Mouse (Mus musculus) heart, postnatal 36 days (tissue): ENCODE results near the gene Mrpl49. TPM values are rescaled to one million over a fixed set of nuclear protein-coding genes. Genes with fewer than 3 reads are reported as not detected.

Source experiments
- DNase-seq, 2 experiments: peaks; one replicate each; pipeline ENCODE4 v3.0.0; 2021 to 2022
- intact Hi-C: fragments of 180-260 bp; cut with DNase I; formaldehyde crosslinking; loops from one replicate; pipeline ENCODE4 v1.15.1; 2025
- total RNA-seq, 2 experiments: library from RNA; stranded (reverse); gene quantifications; 2 replicates each; pipeline ENCODE4 v1.2.3; 2021

Mrpl49 gene
- 10 to 100 TPM; 36.2 to 39.7 TPM for total RNA-seq

DNA sequence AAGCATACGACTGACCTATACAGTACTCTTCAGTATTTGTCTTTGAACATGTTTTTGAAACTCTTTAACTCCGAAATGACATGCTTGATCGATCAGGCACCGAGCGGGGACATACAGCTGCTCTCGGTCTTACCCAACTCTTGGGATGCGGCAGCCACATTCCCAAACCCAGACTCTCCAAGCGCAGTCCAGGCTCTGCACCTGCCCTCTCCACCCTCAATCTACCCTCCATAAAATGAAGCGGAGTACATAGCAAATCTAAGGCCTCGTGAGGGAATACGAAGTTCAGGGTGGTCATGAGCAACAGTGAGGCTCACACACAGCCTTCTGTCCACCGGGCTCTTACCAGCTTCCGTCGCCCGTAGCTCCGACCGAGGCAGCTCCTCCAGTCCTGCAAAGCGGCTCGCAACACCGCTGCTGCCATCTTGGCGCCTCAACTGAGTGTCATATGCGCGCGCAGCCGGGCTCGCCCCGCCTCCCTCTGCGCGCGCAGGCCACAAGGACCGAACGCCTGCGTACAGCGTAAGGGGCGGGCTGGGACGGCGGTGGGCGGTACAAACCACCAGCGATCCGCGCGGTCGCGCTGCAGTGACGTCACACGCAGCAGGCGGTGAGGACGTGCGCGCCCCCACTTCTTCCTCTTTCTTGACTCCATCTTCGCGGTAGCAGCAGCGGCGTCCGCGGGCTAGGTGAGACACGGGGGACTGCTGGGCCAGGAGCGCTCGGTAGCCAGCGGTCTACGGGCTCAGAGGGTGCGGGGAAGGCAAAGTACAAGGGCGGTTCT, at the start of gene Mrpl49, which contains the start of gene Fau:
TSS of gene Mrpl49 (minus strand) at position 473 of the 784 bp plus-strand sequence.
TSS of gene Fau (plus strand) at position 532 of the 784 bp plus-strand sequence.
- peak; percentile 98 to 99 for DNase-seq
- intact Hi-C loops, result loop anchor here (1.0 kb wide), 1 partner anchor 27 kb away; the partner anchor contains the start of genes Cdca5 and Zfpl1

- intact Hi-C loops, result no loop called here
- no peak for DNase-seq
Observed at GRCm38 (mm10) chr19:6105586-6105985, 48.0 kb upstream of the Mrpl49 start, which contains the start of gene Naaladl1. Gene Naaladl1 (plus strand): TSS chr19:6105782.

DNA sequence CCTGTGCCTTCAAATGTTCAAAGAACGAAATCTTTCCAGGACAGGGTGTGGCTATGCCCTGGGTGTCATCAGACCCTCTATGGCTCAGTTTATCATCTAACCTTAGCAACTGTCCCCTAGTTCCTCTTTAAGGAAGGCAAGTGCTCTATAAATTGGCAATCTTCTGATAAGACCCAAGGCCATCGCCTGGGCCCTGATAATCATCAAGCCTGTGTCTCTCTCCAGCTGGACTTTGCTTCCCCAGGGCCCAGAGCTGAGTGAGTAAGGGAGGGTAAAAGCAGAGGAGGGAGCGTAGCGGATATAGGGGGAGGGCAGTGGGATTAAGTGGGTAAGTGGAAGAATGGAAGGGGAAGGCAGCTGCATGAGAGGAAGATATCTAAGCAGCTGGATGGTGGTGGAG, 46.9 kb upstream of the Mrpl49 start:
- DNase-seq, result no peak
- intact Hi-C loops, result no loop called here

GRCm38 (mm10) chr19:6102169-6102853, 44.7 kb upstream of the Mrpl49 start:
- no peak for DNase-seq
- intact Hi-C loops, result no loop called here

DNA sequence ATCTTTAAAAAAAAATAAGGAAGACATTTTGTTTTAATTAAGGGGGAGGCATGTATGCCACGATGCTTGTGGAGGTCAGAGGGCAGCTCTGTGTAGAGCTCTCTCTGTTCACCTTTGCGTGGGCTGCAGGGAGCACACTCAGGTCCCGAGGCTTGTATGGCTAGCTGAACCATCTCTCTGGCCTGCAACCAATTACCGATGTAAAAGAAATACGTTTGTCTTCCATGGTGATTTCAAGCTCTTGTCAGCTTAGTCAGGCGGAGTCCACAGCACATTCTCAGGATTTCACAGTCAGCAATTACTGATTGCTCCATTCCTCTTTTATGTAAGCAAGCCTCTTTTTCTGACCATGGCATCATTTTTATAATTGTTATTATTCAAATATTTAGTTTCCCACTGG, 43.6 kb upstream of the Mrpl49 start:
- DNase-seq, result no peak
- intact Hi-C loops, result no loop called here

DNA sequence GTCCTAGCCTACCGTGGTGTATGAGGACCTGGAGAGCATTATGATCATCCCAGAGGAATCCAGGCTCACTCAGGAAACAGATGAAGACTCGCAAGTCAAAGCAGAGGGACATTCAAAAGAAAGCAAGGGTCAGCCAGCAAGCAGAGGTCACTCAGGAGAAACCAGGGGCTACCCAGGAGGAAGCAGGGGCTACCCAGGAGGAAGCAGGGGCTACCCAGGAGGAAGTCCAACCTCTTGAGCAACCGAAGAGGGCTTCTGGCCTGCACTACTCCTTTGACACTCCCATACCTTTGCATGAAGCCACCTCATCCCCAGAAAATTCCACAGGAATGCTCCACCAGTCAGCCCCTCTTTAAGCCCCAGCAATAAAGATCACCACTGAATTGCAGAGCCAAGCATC, 40.3 kb upstream of the Mrpl49 start:
- intact Hi-C loops, result no loop called here
- no peak for DNase-seq

- intact Hi-C loops, result no loop called here
- no peak for DNase-seq
Observed at GRCm38 (mm10) chr19:6094119-6094518, 36.5 kb upstream of the Mrpl49 start, which contains the start of gene AC131692.1. Gene AC131692.1 (plus strand): TSS chr19:6094419.

DNA sequence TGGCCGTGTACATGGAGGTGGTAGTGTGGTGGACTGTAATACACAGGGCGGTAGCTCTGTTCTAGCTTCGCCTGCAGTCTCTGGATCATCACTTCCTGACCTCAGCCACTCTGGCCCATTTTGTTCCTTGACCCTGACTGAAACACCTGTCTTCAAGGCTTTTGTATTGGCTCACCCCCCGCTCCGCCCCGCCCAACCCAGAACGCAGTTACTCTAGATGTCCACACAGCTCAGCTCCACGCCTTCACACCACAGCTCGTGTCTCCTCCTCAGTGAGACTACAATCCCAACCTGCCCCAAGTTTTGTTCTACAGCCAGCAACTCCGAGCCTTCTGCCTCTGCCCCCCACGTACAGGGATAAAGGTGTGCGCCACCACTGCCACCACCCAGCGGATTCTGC, 31.3 kb upstream of the Mrpl49 start:
- no peak for DNase-seq

GRCm38 (mm10) chr19:6085417-6085879, 27.9 kb upstream of the Mrpl49 start:
- intact Hi-C loops, result no loop called here
- DNase-seq, result no peak

More for the DNA sequence above, 31.3 kb upstream of the Mrpl49 start:
- intact Hi-C loops, result no loop called here

DNA sequence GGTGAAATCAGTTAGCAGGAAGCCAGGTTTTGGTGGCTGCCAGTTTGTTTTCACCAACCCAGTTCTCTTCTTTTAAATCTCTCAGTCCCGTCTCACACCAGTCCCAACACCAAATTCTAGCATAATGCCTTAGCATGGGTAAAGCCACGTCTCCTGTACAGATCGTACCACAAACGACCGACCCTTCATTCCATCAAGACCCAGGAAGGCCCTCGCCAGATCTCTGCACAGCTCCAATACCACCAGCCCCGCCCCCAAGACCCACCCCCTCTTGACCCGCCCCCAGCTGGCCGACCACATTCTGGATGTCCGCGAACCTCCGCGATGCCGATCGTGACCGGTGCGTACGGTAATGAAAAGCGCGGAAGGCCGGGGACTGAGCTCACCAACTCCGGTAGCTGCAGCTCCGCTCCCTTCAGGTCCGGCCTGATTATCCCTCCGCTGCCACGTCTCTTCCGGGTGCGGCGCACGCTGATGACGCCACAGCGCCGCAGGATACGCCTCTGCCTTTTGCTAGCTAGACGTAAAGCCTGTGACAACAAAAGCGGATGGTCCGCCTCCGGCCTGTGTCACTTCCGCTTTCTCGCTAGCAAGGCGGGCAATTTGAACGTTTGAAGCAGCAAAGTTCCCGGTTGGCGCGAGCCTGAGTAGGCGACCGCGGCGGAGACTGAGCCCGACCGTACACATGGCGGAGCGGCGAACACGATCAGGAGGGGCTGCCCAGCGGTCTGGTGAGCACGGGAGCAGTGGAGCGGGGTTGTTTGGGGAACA, 27.1 kb upstream of the Mrpl49 start, which contains the start of the genes Zfpl1 and Cdca5:
TSS of gene Zfpl1 (minus strand) at position 479 of the 771 bp plus-strand sequence.
TSS of gene Cdca5 (plus strand) at position 506 of the 771 bp plus-strand sequence.
- intact Hi-C loops, result loop anchor here (1.0 kb wide), 1 partner anchor 27 kb away; the partner anchor contains the start of genes Fau and Mrpl49
- peak; percentile 95 to 98 for DNase-seq

GRCm38 (mm10) chr19:6082156-6082555, 24.6 kb upstream of the Mrpl49 start, which contains the start of gene Gm28374:
Gene Gm28374 (minus strand): TSS chr19:6082256.
- DNase-seq, result no peak
- intact Hi-C loops, result no loop called here

GRCm38 (mm10) chr19:6079983-6080480, 22.4 kb upstream of the Mrpl49 start, which contains the start of gene Tmem262:
Gene Tmem262 (plus strand): TSS chr19:6080033.
- DNase-seq, result no peak
- intact Hi-C loops, result loop anchor here (5.0 kb wide), 1 partner anchor 252 kb away; the partner anchor contains the start of gene Men1

- intact Hi-C loops, result loop anchor here (5.0 kb wide), 1 partner anchor 256 kb away; the partner anchor contains the start of gene Men1
- DNase-seq, result peak; percentile 86 to 87
Observed at GRCm38 (mm10) chr19:6076564-6077393, 19.2 kb upstream of the Mrpl49 start, which contains the start of gene Vps51. Gene Vps51 (minus strand): TSS chr19:6077231.

DNA sequence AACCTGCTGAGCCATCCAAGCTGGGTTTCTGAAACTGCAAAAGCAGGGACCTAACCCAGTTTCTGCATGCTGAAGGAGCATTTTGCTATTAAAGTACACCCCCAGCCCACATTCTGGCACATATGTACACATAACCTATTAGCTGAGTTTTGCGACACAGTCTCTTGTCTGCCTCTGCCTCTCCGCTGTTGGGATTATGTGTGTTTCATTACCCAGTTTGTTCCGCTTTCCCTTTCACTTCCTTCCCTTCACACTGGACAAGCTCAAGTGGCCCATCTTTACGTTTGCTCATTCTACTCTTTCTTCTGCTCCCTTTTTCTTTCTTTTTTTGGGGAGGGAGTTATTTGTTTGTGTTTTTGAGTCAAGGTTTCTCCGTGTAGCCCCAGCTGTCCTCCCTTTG, 16.3 kb upstream of the Mrpl49 start:
- intact Hi-C loops, result no loop called here

DNA sequence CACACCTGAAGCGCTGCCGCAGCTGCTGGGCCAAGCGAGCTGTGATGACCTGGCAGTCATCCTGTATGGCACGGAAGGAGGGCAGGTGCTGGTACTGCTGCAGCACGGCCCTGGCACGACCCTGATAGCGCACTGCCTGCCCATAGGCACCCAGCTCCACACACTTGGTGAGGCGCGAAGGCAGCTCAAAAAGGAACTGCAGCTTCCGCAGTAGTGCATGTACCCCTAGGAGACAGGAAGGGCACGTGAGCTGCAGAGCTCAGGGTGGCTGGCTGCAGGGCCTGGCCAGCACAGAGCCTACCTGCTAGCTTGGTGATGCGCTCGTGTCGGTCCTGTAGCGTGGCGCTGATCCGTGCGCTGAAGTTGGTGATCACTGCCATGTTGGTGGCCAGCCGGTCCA, 13.7 kb upstream of the Mrpl49 start:
- intact Hi-C loops, result no loop called here
- no peak for DNase-seq

More for the DNA sequence above, 16.3 kb upstream of the Mrpl49 start:
- no peak for DNase-seq

GRCm38 (mm10) chr19:6070571-6071250, 13.1 kb upstream of the Mrpl49 start:
- DNase-seq, result no peak
- intact Hi-C loops, result no loop called here

GRCm38 (mm10) chr19:6069851-6070250, 12.3 kb upstream of the Mrpl49 start:
- no peak for DNase-seq
- intact Hi-C loops, result no loop called here

DNA sequence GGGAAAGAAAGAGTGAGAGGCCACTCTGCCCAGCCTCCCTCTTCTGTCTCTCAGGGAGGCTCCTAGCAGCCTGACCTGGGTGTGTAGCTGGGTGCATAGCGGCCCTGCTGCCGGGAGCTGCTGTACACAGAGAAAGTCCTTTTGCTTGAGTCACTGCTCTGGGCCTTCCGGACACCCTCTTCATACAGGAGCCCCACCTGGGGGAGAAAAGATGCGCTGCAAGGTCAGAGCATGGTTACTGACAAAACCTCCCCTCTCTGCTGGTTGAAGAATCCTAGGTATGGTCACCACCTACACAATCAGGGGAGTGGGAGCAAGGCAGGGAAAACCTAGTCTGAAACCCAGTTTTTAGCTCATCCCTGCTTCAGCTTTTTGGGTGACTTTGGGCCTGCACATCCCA, 11.4 kb upstream of the Mrpl49 start:
- intact Hi-C loops, result no loop called here
- DNase-seq, result no peak
